Mouse (Mus musculus) macrophage (primary cell): Measurements from ENCODE around the gene Fbn1. TPM values are rescaled to one million over a fixed set of nuclear protein-coding genes. Genes with fewer than 3 reads are reported as not detected.

ENCODE experiments used
- H3K27ac ChIP-seq: fragments of 350-480 bp; formaldehyde crosslinking; 2 replicates; pipeline ENCODE4 v1.9.0; 2021
- H3K36me3 ChIP-seq: fragments of 350-480 bp; formaldehyde crosslinking; 2 replicates; pipeline ENCODE4 v1.9.0; 2021; ENCODE audit errors: inconsistent target
- H3K4me3 ChIP-seq: fragments of 350-480 bp; formaldehyde crosslinking; 2 replicates; pipeline ENCODE4 v1.9.0; 2021; ENCODE audit errors: inconsistent target
- H3K79me2 ChIP-seq: fragments of 350-480 bp; formaldehyde crosslinking; 2 replicates; pipeline ENCODE4 v1.9.0; 2021; ENCODE audit errors: inconsistent target
- WGBS: methylation state at CpG from one replicate; pipeline ENCODE4 v1.1.7; 2026; ENCODE audit warnings: inconsistent platforms; ENCODE audit not compliant: missing documents; 5-methylcytosine and 5-hydroxymethylcytosine counted together
- polyA plus RNA-seq: library from polyadenylated mRNA; stranded (reverse); fragments of 250-400 nt; gene quantifications from 3 replicates; pipeline ENCODE4 v1.2.4, GENCODE M21; 2018; ENCODE audit warnings: inconsistent platforms

Gene Fbn1
- polyA plus RNA-seq, 1 experiment from 2014 or later, result 0.04 TPM

- 94% methylated on average over 10 of the region's 10 CpGs for WGBS
- no peaks in the 10 kb centered on the region for H3K36me3 ChIP-seq
- no peaks in the 10 kb centered on the region for H3K79me2 ChIP-seq
- H3K27ac ChIP-seq, result no peak overlapping the region
- H3K4me3 ChIP-seq, result no peak overlapping the region
These were observed 132.5 kb downstream of the Fbn1 start for GRCm38 (mm10) chr2:125375301-125375700.

GRCm38 (mm10) chr2:125369666-125370065 is 138.1 kb downstream of the Fbn1 start:
- no peaks in the 10 kb centered on the region for H3K36me3 ChIP-seq
- 91% methylated on average over 8 of the region's 8 CpGs for WGBS
- no peak overlapping the region for H3K4me3 ChIP-seq
- no peaks in the 10 kb centered on the region for H3K79me2 ChIP-seq
- H3K27ac ChIP-seq, result no peak overlapping the region

- WGBS, result 79% methylated on average over 4 of the region's 4 CpGs
- Histone ChIP-seq H3K79me2 (no peaks in the 10 kb centered on the region), H3K36me3 (no peaks in the 10 kb centered on the region)
These were observed 139.2 kb downstream of the Fbn1 start for GRCm38 (mm10) chr2:125368616-125369015.

GRCm38 (mm10) chr2:125361661-125362060 is 146.1 kb downstream of the Fbn1 start:
- no peaks in the 10 kb centered on the region for H3K36me3 ChIP-seq
- no peak overlapping the region for H3K27ac ChIP-seq
- H3K4me3 ChIP-seq, result no peak overlapping the region
- WGBS, result 14% methylated on average over 4 of the region's 4 CpGs
- no peaks in the 10 kb centered on the region for H3K79me2 ChIP-seq

More at GRCm38 (mm10) chr2:125368616-125369015, 139.2 kb downstream of the Fbn1 start:
- Histone ChIP-seq H3K4me3 (no peak overlapping the region), H3K27ac (no peak overlapping the region)

- Histone ChIP-seq H3K27ac (no peak overlapping the region), H3K36me3 (no peaks in the 10 kb centered on the region), H3K79me2 (no peaks in the 10 kb centered on the region), H3K4me3 (no peak overlapping the region)
- WGBS, result 56% methylated on average over 3 of the region's 3 CpGs
These were observed 151.3 kb downstream of the Fbn1 start for GRCm38 (mm10) chr2:125356486-125356885.

GRCm38 (mm10) chr2:125356068-125356467 is 151.7 kb downstream of the Fbn1 start:
- H3K4me3 ChIP-seq, result no peak overlapping the region
- WGBS, result 88% methylated on average over 5 of the region's 5 CpGs
- H3K27ac ChIP-seq, result no peak overlapping the region
- no peaks in the 10 kb centered on the region for H3K79me2 ChIP-seq
- H3K36me3 ChIP-seq, result no peaks in the 10 kb centered on the region

GRCm38 (mm10) chr2:125355216-125355971 is 152.4 kb downstream of the Fbn1 start:
- no peak overlapping the region for H3K4me3 ChIP-seq
- WGBS, result 93% methylated on average over 11 of the region's 11 CpGs
- no peaks in the 10 kb centered on the region for H3K79me2 ChIP-seq
- no peaks in the 10 kb centered on the region for H3K36me3 ChIP-seq
- H3K27ac ChIP-seq, result no peak overlapping the region

- H3K27ac ChIP-seq, result no peak overlapping the region
- no peak overlapping the region for H3K4me3 ChIP-seq
- no peaks in the 10 kb centered on the region for H3K79me2 ChIP-seq
- 93% methylated on average over 10 of the region's 11 CpGs for WGBS
- H3K36me3 ChIP-seq, result no peaks in the 10 kb centered on the region
These were observed 153.2 kb downstream of the Fbn1 start for GRCm38 (mm10) chr2:125354587-125354986.

GRCm38 (mm10) chr2:125349144-125349543 is 158.6 kb downstream of the Fbn1 start:
- Histone ChIP-seq H3K36me3 (no peaks in the 10 kb centered on the region), H3K4me3 (no peak overlapping the region), H3K79me2 (no peaks in the 10 kb centered on the region), H3K27ac (no peak overlapping the region)
- WGBS, result 95% methylated on average over 5 of the region's 5 CpGs

GRCm38 (mm10) chr2:125342181-125342950 is 165.4 kb downstream of the Fbn1 start:
- H3K4me3 ChIP-seq, result no peak overlapping the region
- 91% methylated on average over 21 of the region's 21 CpGs for WGBS
- no peaks in the 10 kb centered on the region for H3K36me3 ChIP-seq
- H3K27ac ChIP-seq, result no peak overlapping the region
- H3K79me2 ChIP-seq, result no peaks in the 10 kb centered on the region

- H3K27ac ChIP-seq, result no peak overlapping the region
- H3K36me3 ChIP-seq, result no peaks in the 10 kb centered on the region
- H3K4me3 ChIP-seq, result no peak overlapping the region
- no peaks in the 10 kb centered on the region for H3K79me2 ChIP-seq
- 78% methylated on average over 5 of the region's 5 CpGs for WGBS
These were observed 167.4 kb downstream of the Fbn1 start for GRCm38 (mm10) chr2:125340381-125340780.

- Histone ChIP-seq H3K36me3 (no peaks in the 10 kb centered on the region), H3K4me3 (no peak overlapping the region), H3K79me2 (no peaks in the 10 kb centered on the region), H3K27ac (no peak overlapping the region)
- 43% methylated on average over 3 of the region's 3 CpGs for WGBS
These were observed 170.6 kb downstream of the Fbn1 start for GRCm38 (mm10) chr2:125337239-125337638.

GRCm38 (mm10) chr2:125335206-125335605 is 172.6 kb downstream of the Fbn1 start:
- 92% methylated on average over 11 of the region's 11 CpGs for WGBS
- no peak overlapping the region for H3K4me3 ChIP-seq
- no peaks in the 10 kb centered on the region for H3K36me3 ChIP-seq
- no peaks in the 10 kb centered on the region for H3K79me2 ChIP-seq
- no peak overlapping the region for H3K27ac ChIP-seq

GRCm38 (mm10) chr2:125334163-125334562 is 173.6 kb downstream of the Fbn1 start:
- Histone ChIP-seq H3K79me2 (no peaks in the 10 kb centered on the region), H3K27ac (no peak overlapping the region), H3K4me3 (no peak overlapping the region), H3K36me3 (no peaks in the 10 kb centered on the region)
- WGBS, result 27% methylated on average over 4 of the region's 4 CpGs

- Histone ChIP-seq H3K27ac (no peak overlapping the region), H3K36me3 (no peaks in the 10 kb centered on the region)
- 85% methylated on average over 7 of the region's 7 CpGs for WGBS
These were observed 176.2 kb downstream of the Fbn1 start for GRCm38 (mm10) chr2:125331581-125331980.

More at GRCm38 (mm10) chr2:125331581-125331980, 176.2 kb downstream of the Fbn1 start:
- Histone ChIP-seq H3K79me2 (no peaks in the 10 kb centered on the region), H3K4me3 (no peak overlapping the region)
